Mouse (Mus musculus) midbrain, embryonic 14.5 days (tissue): ENCODE data around the gene Rtel1. TPM values are rescaled to one million over a fixed set of nuclear protein-coding genes. Genes with fewer than 3 reads are reported as not detected.

ENCODE experiments used
- ATAC-seq: fragments of 200-750 bp; cut with Nextera tagmentation; 2 replicates; pipeline ENCODE4 v1.8.0; 2017; ENCODE audit warnings: moderate number of reproducible peaks, moderate library complexity; ENCODE audit not compliant: low FRiP score, low TSS enrichment
- DNase-seq: peaks from one replicate; pipeline ENCODE4 v3.0.0-alpha.2; 2015
- H3K27ac ChIP-seq: fragments of 300-500 bp; sonication (generic); replicated peaks from 2 replicates; pipeline ENCODE4 v1.5.1; 2014; ENCODE audit warnings: mild to moderate bottlenecking, low read depth, low read length, moderate library complexity
- H3K27me3 ChIP-seq: fragments of 300-500 bp; sonication (generic); 2 replicates; pipeline ENCODE4 v1.6.1; 2014; ENCODE audit warnings: low read length, control low read depth, mixed read lengths; ENCODE audit not compliant: control insufficient read depth, insufficient read depth
- H3K36me3 ChIP-seq: fragments of 300-500 bp; sonication (generic); 2 replicates; pipeline ENCODE4 v1.6.1; 2014; ENCODE audit warnings: low read length, control low read depth; ENCODE audit not compliant: control insufficient read depth, insufficient read depth
- H3K4me1 ChIP-seq: fragments of 300-500 bp; sonication (generic); 2 replicates; pipeline ENCODE4 v1.6.1; 2014; ENCODE audit warnings: mild to moderate bottlenecking, antibody characterized with exemption, low read length, control low read depth; ENCODE audit not compliant: control insufficient read depth, insufficient read depth
- H3K4me2 ChIP-seq: fragments of 300-500 bp; sonication (generic); 2 replicates; pipeline ENCODE4 v1.6.1; 2014; ENCODE audit warnings: mild to moderate bottlenecking, low read length, moderate library complexity
- H3K4me3 ChIP-seq: fragments of 300-500 bp; sonication (generic); replicated peaks from 2 replicates; pipeline ENCODE4 v1.5.1; 2014; ENCODE audit warnings: low read depth, low read length
- H3K9ac ChIP-seq: fragments of 300-500 bp; sonication (generic); replicated peaks from 2 replicates; pipeline ENCODE4 v1.6.1; 2014; ENCODE audit warnings: mild to moderate bottlenecking, low read length, moderate library complexity
- H3K9me3 ChIP-seq: fragments of 300-500 bp; sonication (generic); 2 replicates; pipeline ENCODE4 v1.6.1; 2016; ENCODE audit warnings: low read length, control low read depth, mixed read lengths; ENCODE audit not compliant: control insufficient read depth
- WGBS: fragments of 180-500 bp; shearing (Covaris S2); extraction: QIAGEN DNeasy Blood & Tissue Kit; methylation state at CpG from one replicate; pipeline ENCODE4 v1.1.7; 2014; 5-methylcytosine and 5-hydroxymethylcytosine counted together
- polyA plus RNA-seq: library from polyadenylated mRNA; unstranded; fragments of >200 nt; fragmentation: Nextera tagmentation; extraction: Ambion mirVana; gene quantifications from 2 replicates; pipeline ENCODE4 v1.2.1, GENCODE M21; 2014

Rtel1 gene
- polyA plus RNA-seq, 1 experiment from 2014 or later: 46.9 TPM

DNA sequence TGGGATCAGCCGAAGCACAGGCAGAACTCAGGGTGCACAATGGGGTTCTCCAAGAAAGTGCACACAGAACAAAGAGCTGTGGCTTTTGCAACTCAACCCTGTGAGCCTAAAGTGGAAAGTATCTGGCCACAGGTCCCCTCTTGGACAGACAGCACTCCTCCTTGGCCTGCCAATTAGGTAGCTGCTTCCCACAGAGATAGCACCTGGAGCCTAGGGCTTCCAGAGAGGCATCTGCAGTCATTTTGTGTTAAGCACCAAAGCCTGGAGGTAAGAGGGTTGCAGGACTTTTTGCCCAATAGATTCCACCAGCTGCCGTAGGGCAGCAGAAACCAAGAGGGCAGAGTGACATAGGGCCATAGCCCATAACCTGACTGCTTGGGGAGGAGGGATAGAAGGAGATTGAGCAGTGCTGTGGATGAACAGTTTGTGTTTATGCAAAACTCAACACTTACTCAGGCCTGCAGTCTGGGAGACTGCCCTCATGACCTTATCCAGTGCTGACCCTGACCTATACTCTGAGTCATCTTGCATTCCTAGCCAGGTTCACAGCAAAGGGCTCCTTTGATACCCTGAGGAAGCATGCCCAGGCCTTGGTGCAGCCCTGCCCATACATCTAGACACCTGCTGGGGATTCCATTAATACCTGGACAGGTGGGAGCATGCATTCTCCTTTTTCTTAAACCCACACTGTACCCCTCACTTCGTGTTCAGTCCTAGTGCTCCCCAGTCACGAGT is 70.8 kb downstream of the Rtel1 start:
- WGBS: 77% methylated on average over 4 of the region's 4 CpGs
- Histone ChIP-seq H3K9me3 (no peaks in the 10 kb centered on the region), H3K4me2 (no peak overlapping the region), H3K9ac (no peak overlapping the region), H3K4me3 (no peak overlapping the region), H3K27me3 (no peaks in the 10 kb centered on the region), H3K4me1 (no peaks in the 10 kb centered on the region), H3K36me3 (peaks cover 44% of the 10 kb centered on the region), H3K27ac (no peak overlapping the region)
- ATAC-seq (no peak), DNase-seq (no peak)

DNA sequence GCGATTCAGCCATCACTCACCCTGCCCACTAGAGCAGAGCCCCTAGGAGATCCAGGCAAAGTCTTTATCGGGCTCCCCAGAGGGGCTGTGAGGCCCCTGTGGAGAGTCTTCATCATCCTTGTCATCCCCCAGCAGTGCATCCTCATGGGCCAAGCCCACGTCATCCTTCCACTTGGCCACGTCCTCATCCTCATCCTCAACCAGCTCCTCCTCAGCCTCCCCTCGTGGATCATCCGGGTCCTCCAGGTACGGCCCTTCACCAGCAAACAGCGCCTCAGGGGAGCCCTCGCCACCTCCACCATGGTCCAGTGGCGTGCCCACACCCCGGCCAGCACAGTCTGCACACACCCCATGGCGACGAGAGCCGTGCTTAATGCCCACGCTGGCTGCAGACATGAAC is 71.5 kb downstream of the Rtel1 start:
- Histone ChIP-seq H3K4me2 (no peak overlapping the region), H3K4me3 (no peak overlapping the region), H3K4me1 (no peaks in the 10 kb centered on the region), H3K9ac (no peak overlapping the region), H3K36me3 (peaks cover 37% of the 10 kb centered on the region), H3K9me3 (no peaks in the 10 kb centered on the region), H3K27ac (no peak overlapping the region), H3K27me3 (no peaks in the 10 kb centered on the region)
- 93% methylated on average over 15 of the region's 15 CpGs for WGBS
- DNase-seq (no peak), ATAC-seq (no peak)

DNA sequence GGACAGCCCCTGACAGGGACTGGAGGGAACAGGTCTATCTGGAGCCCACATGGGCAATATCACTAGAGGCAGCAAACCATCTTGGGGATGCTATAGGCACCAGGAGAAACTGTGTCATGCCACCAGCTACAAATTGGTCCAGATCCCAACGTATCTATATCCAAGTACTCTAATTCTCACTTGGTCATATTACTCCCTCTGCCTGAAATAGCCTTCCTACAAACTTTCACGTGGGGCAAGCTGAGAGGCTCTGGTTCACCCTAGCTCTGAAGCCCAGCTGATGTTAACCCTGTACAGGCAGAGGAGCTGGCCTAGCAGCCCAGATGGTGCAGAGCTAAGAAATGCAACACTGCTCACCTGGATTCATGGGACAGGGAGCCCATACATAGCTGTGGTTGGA is 72.0 kb downstream of the Rtel1 start:
- Histone ChIP-seq H3K4me1 (no peaks in the 10 kb centered on the region), H3K9me3 (no peaks in the 10 kb centered on the region), H3K4me2 (no peak overlapping the region), H3K9ac (no peak overlapping the region), H3K27ac (no peak overlapping the region), H3K4me3 (no peak overlapping the region), H3K36me3 (peaks cover 36% of the 10 kb centered on the region), H3K27me3 (no peaks in the 10 kb centered on the region)
- no peak for DNase-seq
- WGBS: 81% methylated on average over 2 of the region's 2 CpGs
- no peak for ATAC-seq

DNA sequence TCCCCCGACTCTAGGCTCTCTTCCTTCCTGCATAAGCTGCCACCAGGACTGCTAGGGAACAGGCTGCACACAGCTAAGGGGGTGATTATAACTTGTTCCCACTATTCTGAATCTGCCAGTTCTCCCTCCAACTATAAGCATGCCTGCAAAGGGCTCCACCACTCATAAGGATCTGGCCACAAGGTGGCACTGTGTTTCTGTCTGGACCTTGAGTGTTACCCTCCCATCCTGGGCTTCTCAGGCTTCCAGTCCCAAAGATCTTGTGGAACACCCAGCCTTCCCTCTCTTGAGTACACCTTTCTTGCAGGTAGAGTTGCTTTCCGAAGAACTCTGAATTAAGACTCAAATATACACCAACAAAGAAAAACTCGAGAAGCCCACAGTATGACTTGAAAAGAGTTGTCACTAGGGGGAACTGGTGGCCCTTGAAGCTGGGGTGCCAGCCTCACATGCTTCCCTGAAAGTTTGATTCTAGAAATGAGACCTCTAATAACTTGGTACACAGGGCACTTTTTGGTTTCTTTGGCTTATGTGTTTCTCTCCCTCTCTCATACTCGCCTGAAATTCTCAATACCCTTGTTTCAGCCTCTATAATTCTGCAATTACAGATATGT is 73.2 kb downstream of the Rtel1 start:
- no peak overlapping the region for H3K9ac ChIP-seq
- no peaks in the 10 kb centered on the region for H3K4me1 ChIP-seq
- no peak overlapping the region for H3K4me2 ChIP-seq
- H3K9me3 ChIP-seq: no peaks in the 10 kb centered on the region
- H3K4me3 ChIP-seq: no peak overlapping the region
- H3K36me3 ChIP-seq: peaks cover 27% of the 10 kb centered on the region
- H3K27ac ChIP-seq: no peak overlapping the region
- H3K27me3 ChIP-seq: no peaks in the 10 kb centered on the region
- WGBS: 34% methylated on average over 4 of the region's 4 CpGs
- peak; percentile 62; the same call in 1 of the 2 replicates for ATAC-seq
- DNase-seq: peak; percentile 94

DNA sequence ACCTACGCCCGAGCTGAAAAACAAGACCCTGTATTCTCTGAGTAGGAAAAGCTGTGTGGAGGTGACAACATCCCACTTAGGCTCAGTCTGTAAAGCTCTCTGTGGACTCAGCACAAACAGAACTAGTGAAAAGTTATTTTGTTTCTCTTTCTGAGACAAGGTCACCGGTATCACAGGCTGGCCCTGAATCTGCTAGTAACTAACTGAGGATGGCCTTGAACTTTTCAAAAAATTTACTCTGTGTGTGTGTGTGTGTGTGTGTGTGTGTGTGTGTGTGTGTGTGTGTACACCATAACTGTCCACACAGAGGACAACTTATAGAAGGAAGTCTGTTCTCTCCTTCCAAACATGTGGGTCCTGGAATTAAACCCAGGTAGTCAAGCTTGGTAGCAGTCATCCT is 74.5 kb downstream of the Rtel1 start:
- H3K27ac ChIP-seq: no peak overlapping the region
- 98% methylated on average over 3 of the region's 3 CpGs for WGBS
- H3K9ac ChIP-seq: no peak overlapping the region
- H3K9me3 ChIP-seq: no peaks in the 10 kb centered on the region
- DNase-seq: no peak
- H3K4me1 ChIP-seq: no peaks in the 10 kb centered on the region
- H3K27me3 ChIP-seq: no peaks in the 10 kb centered on the region
- no peak overlapping the region for H3K4me3 ChIP-seq
- no peak for ATAC-seq
- H3K36me3 ChIP-seq: peaks cover 24% of the 10 kb centered on the region
- H3K4me2 ChIP-seq: no peak overlapping the region

DNA sequence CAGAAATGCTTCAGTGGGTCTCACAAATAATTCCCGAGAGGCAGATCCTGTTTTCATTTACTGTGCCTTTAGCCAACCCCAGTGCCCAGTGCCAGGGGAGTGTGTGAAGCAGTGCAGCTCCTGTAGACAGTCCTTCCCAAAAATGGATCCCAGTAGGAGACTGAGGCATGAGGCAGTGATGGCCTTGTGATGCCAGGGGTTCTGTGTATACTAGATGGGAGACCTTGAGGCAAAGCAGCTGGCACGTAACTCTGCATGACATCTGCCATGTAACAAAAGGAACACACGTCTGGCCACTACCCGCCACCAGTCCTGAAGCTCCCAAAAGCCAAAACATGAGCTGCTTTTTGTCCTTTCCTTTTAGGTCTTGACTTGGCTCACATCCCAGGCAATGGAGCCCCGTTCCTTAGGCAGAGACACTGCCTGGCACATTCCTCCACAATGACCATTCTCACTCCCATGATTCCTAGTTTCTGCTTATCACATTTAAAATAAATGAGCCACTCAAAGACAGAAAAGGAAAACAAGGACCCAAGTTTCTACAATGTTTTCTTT is 77.7 kb downstream of the Rtel1 start:
- no peak overlapping the region; the same call in 1 of the 2 replicates for H3K9ac ChIP-seq
- H3K4me1 ChIP-seq: no peaks in the 10 kb centered on the region
- H3K36me3 ChIP-seq: no peaks in the 10 kb centered on the region
- no peak overlapping the region for H3K4me2 ChIP-seq
- H3K27ac ChIP-seq: no peak overlapping the region
- 68% methylated on average over 5 of the region's 5 CpGs for WGBS
- ATAC-seq (no peak), DNase-seq (no peak)
- H3K27me3 ChIP-seq: no peaks in the 10 kb centered on the region
- no peak overlapping the region for H3K4me3 ChIP-seq
- no peaks in the 10 kb centered on the region for H3K9me3 ChIP-seq

DNA sequence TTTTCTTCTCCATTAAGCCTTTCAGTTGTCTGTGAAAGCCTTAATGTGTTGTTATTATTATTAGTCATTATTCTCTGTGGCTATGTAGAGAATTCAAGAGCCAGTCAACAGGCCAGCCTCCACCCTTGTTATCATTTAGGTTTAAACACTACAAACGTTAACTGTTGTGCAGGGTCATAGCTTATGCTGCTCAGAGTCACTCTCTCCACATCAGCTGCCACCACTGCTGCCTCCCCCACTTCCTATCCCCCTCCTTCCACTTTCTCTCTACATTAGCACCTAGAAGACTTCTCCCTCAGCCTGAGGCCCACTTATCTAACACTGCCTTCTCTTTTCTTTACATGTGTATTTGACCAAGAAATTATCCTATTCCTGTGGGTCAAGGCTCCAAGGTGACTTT is 82.0 kb downstream of the Rtel1 start:
- DNase-seq (no peak), ATAC-seq (no peak)
- Histone ChIP-seq H3K9ac (no peak overlapping the region), H3K9me3 (no peaks in the 10 kb centered on the region), H3K4me2 (no peak overlapping the region), H3K4me1 (no peaks in the 10 kb centered on the region), H3K27ac (no peak overlapping the region), H3K36me3 (no peaks in the 10 kb centered on the region), H3K27me3 (no peaks in the 10 kb centered on the region), H3K4me3 (no peak overlapping the region)
- WGBS: 20% methylated on average over 1 of the region's 1 CpGs

DNA sequence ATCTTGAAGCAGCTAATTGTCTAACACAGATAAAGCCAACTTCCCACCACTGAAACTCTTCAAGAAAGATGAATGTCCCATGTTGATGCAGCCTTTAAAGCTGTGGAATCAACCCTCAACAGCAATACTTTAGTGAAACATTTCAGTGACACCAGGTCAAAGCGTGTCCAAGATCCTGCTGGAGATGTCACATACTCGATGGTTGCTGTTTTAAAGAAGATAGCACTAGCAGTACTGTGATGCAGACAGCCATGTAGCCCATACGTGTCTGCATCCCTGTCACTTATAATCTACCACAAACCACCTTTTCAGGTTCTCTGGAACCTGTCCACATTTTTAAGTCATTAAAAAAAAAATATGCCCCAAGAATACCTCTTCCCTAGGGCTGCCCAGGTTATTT is 84.2 kb downstream of the Rtel1 start:
- Histone ChIP-seq H3K27ac (no peak overlapping the region), H3K4me3 (no peak overlapping the region), H3K36me3 (peaks cover 5% of the 10 kb centered on the region; the same call in 1 of the 2 replicates), H3K27me3 (no peaks in the 10 kb centered on the region), H3K4me2 (no peak overlapping the region), H3K4me1 (no peaks in the 10 kb centered on the region), H3K9me3 (no peaks in the 10 kb centered on the region), H3K9ac (no peak overlapping the region)
- ATAC-seq (no peak), DNase-seq (no peak)
- WGBS: 92% methylated on average over 3 of the region's 3 CpGs
